Mouse (Mus musculus): ENCODE data around the gene Zbtb32.

DNA sequence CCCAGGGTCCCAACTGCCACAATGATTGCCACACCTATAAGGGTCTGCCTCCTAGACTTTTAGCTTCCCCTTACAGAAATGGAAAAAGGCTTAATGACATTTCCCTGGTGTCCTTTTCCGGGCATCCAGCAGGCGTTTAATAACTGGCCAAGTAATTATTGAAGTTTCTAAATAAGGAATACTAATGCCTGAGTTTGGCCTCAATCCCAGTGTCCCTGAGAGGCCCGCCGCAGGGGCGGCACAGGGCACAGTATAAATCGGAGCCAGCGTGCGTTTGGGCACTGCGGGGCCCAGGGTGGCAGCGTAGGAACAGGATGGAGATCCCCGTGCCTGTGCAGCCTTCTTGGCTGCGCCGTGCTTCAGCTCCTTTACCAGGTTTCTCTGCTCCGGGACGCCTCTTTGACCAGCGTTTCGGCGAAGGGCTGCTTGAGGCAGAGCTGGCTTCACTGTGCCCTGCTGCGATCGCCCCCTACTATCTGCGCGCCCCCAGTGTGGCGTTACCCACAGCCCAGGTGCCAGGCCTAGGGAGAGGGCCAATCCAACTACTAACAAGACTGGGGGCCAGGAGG lies 45.6 kb downstream of the Zbtb32 start:
- TF ChIP-seq POLR2A (IDR thresholded peaks at IDR 0.05; ENCODE audit: low read depth, low read length), result no peak
- no peak for TF ChIP-seq CTCF (IDR thresholded peaks at IDR 0.05; ENCODE audit: extremely low read depth, insufficient read depth, insufficient read length, insufficient replicate concordance)

Measured in spleen, adult 2 months (tissue).